Mouse (Mus musculus): ENCODE results near the gene Ccdc162.

Gene Ccdc162

GRCm38 (mm10) chr10:41535991-41536390 lies 180.4 kb downstream of the Ccdc162 start:
- DNase-seq = no peak

DNA sequence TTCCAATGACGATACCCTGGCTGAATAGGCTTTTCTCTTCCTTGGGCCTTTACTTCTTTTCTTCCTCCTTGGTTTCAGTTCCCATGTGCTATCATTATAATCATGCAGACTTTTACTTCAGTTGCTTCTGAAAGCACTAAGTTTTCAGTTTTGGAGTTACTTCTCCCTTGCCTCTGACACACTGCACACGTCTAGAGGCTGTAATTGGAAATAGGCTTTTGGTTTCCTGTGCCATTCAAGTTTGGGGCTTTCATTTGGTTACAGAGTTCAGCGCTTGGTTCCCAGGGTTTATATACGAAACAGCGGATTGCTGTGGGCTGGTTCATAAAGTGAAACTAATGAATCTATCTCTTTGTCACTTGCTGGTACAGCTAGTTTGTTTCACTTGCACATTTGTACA lies 186.5 kb downstream of the Ccdc162 start:
- no peak for DNase-seq

DNA sequence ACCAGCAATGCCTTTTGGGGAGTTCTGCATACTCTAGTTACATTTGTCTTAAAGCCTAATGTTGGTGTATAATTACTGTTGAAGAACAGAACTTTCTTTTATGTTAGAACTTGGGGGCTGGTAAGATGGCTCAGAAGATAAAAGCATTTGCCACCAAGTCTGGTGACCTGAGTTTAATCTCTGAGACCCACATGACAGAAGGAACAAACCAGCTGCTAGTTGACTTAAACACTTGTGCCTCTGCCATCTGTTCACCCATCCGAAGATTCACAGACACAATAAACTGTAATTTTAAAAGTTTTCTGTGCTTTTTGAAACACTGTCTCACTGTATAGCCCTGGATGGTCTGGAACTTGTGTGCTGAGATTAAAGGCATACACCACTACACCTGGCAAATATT lies 190.7 kb downstream of the Ccdc162 start:
- no peak for DNase-seq

- no peak for DNase-seq
Observed at GRCm38 (mm10) chr10:41523386-41523785, 193.0 kb downstream of the Ccdc162 start.

DNA sequence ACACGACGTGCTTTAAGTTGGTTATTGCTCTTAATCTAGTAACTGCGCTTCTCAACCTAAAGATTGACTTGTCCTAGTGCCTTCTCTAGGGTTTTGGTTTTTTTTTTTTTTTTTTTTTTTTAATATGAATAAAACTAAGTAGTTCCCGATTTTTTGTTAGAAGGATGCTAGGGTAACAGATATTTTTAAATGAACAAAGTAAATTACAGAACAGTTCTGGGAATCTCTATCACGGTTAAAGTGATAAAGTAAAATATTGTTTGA lies 196.1 kb downstream of the Ccdc162 start:
- DNase-seq = no peak

DNA sequence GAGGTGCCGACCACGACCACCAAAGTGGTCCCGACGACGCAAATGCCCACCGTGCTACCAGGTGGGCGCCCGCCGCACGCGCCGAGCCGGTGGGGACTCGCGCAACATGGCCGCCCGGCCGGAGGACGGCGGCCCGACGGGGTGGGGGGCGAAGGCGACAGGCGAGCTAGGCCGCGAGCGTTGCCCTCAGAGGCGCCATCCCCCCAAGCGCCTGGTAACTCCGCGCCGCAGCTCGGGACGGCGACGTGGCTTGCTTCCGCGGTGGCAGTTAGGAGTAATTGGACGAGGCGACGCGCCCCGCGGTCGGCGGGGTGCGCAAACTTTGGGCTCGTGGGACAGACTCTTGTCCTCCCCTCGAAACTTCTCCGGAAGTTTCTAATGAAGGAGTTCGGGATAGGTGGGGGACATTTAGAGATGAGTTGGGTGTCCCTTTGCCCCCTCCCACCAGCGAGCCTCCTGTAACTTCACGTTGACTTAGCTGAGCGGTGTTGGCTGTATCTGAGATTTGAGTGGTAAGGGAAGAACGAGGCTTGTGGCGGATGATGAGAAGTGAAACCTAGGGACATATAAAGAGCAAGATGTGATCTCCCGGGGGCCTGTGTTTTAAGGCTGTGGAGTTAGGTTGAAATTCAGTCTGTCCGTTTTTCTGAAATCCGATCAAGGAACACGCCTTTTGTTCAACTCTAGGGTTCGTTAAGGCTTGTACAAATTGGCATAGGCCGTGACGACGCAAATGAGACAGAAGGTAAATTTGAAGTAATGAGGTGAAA lies 196.6 kb downstream of the Ccdc162 start:
- DNase-seq = peak; percentile 65

GRCm38 (mm10) chr10:41518981-41519618 lies 197.3 kb downstream of the Ccdc162 start, which contains the start of gene Cd164:
Cd164 (plus strand) TSS chr10:41519414.
- DNase-seq = peak; percentile 94

DNA sequence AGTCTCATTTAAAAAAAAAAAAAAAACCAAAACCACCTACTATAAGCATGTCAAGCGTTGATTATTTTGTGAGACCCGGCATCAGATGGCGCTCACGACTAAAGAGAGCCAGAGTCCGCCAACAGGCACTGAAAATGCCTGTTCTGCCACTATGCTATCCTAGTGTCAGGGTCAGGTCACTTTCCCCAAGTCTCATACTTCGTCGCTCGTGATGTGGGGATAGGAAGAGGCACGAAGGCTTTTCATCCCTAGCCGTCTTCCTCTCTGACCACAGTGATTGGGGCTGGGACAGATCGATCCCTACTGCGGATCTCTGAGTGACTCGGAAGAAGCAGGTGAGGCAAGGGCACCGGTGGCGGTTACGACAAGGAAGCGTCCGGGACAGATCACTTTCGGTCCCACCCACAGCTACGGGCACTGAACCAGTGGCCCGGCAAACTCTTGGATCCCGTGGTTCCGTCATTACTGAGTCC lies 197.9 kb downstream of the Ccdc162 start:
- DNase-seq = peak; percentile 79

- no peak for DNase-seq
Observed at GRCm38 (mm10) chr10:41514921-41515320, 201.5 kb downstream of the Ccdc162 start.

- no peak for DNase-seq
Observed at GRCm38 (mm10) chr10:41514301-41514700, 202.1 kb downstream of the Ccdc162 start.

DNA sequence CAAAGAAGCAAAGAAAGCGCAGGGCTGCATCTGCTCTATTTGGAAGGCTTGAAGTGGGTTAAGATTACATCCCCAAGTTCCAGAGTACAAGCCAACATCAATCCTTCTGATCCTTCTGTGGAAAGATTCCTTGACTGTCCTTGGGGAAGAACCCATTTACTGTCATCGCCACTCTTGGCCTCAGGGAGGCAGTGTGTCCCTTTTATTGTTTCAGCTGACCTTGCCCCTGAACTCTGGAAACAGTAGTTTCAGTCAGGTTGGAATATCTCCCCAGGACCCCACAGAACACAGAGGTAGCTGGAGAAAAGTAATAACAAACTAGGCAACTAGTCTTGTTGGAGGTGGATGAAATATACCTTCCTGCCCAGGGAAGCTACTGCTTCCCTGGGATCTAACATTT lies 207.3 kb downstream of the Ccdc162 start:
- no peak for DNase-seq

DNA sequence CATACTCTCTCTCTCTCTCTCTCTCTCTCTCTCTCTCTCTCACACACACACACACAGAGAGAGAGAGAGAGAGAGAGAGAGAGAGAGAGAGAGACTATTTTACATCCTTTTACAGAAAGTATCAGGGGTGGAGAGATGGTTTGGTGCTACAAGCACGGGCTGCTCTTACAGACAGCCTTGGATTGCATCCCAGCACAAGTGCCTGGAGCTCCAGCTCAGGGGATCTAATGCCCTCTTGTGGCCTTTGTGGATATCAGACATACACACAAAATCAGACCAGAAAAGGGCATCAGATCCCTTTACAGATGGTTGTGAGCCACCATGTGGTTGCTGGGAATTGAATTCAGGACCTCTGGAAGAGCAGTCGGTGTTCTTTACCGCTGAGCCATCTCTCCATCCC lies 211.0 kb downstream of the Ccdc162 start:
- peak; percentile 50 for DNase-seq

GRCm38 (mm10) chr10:41504996-41505395 lies 211.4 kb downstream of the Ccdc162 start:
- no peak for DNase-seq

GRCm38 (mm10) chr10:41500941-41501340 lies 215.5 kb downstream of the Ccdc162 start:
- no peak for DNase-seq

GRCm38 (mm10) chr10:41491111-41491510 lies 225.3 kb downstream of the Ccdc162 start:
- DNase-seq = no peak

- DNase-seq = no peak
Observed at GRCm38 (mm10) chr10:41490518-41490873, 225.9 kb downstream of the Ccdc162 start.

DNA sequence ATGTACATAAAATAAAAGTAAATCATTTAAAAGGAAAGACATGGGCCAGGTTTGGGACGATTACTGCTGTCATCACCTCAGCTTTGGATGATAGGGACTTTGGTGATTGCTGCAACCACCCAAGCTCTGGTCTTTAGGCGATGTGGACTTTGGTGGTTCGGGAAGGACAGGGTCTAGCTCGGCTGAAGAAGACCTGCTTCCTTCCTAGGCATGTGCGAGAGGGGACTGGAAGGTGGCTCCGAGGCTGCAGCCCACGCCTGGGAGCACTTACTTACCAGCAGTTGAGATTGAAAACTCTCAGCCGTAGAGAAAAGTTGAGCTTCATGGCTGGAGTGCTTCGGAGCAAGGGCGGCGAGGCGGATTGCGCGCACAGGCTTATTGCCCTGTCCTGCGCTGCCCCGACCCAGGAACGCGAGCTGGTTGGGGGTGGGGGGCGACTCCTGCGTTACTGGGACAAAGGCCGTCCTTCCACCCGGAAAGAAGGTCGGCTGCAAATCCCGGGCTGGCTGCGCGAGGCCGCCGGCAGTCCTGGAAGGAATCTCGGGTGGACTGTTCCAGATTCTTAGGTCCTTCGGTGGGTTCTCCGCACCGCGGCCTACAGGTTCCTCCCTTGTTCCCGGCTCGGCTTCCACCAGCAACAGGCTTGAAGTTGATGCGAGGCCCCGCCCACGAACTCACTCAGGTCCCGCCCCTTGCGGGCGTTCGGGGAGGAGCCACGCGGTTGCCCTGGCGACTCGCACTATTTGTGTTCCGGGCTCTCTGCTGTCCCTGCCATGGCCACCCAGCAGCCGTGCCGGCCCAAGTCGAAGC lies 226.5 kb downstream of the Ccdc162 start, which contains the start of the genes Smpd2 and Ppil6:
TSS of gene Smpd2 (minus strand) at position 662 of the 810 bp plus-strand sequence.
TSS of gene Ppil6 (plus strand) at position 732 of the 810 bp plus-strand sequence.
- peak; percentile 94 for DNase-seq

- DNase-seq = no peak
Observed at GRCm38 (mm10) chr10:41489294-41489693, 227.1 kb downstream of the Ccdc162 start.

GRCm38 (mm10) chr10:41488877-41489276 lies 227.6 kb downstream of the Ccdc162 start:
- no peak for DNase-seq

All from liver (tissue).